Mouse (Mus musculus) CH12.LX (cell line): ENCODE measurements around the gene Gpnmb. TPM values are rescaled to one million over a fixed set of nuclear protein-coding genes. Genes with fewer than 3 reads are reported as not detected.

ENCODE experiments used
- DNase-seq: peaks from one replicate; pipeline ENCODE4 v3.0.0-alpha.2; 2013; ENCODE audit errors: extremely low read depth
- H3K27ac ChIP-seq: 2 replicates; pipeline ENCODE4 v1.5.1; 2012; ENCODE audit warnings: low read depth, mild to moderate bottlenecking, control low read depth, moderate library complexity; ENCODE audit not compliant: insufficient read depth
- H3K27me3 ChIP-seq: replicated peaks from 2 replicates; pipeline ENCODE3; 2012; ENCODE audit warnings: inconsistent platforms
- H3K36me3 ChIP-seq, 2 experiments: replicated peaks in 1 of 2; 2 replicates each; pipeline versions ENCODE3 to v1.6.1; 2012; ENCODE audit warnings: inconsistent platforms in 1 of 2, low read length in 1 of 2, mild to moderate bottlenecking in 1 of 2, mixed read lengths in 1 of 2, moderate library complexity in 1 of 2; ENCODE audit not compliant: control insufficient read depth in 1 of 2, insufficient read depth in 1 of 2
- H3K4me1 ChIP-seq, 2 experiments: 2 replicates each; pipeline ENCODE4 v1.6.1; 2012; ENCODE audit warnings: inconsistent platforms in 1 of 2, moderate library complexity in 1 of 2; ENCODE audit not compliant: insufficient read depth in 2 of 2, control insufficient read depth in 1 of 2
- H3K4me2 ChIP-seq: 2 replicates; pipeline ENCODE4 v1.6.1; 2012; ENCODE audit warnings: low read depth, mild to moderate bottlenecking, control low read depth; ENCODE audit not compliant: poor library complexity, insufficient read depth, severe bottlenecking
- H3K4me3 ChIP-seq, 3 experiments: fragments of 150-350 bp in 1 of 3; sonication (generic) in 1 of 3; replicated peaks in 1 of 3; 2 replicates each; pipeline versions ENCODE3 to v1.5.1; 2011 to 2012; ENCODE audit warnings: low read depth in 2 of 3, low read length in 2 of 3, mild to moderate bottlenecking in 2 of 3, moderate library complexity in 2 of 3, control low read depth in 1 of 3, improper control_type of control experiment in 1 of 3, inconsistent platforms in 1 of 3, mixed read lengths in 1 of 3; ENCODE audit not compliant: poor library complexity in 1 of 3
- H3K79me2 ChIP-seq: replicated peaks from 2 replicates; pipeline ENCODE4 v1.6.1; 2012; ENCODE audit warnings: mild to moderate bottlenecking, moderate library complexity; ENCODE audit not compliant: control insufficient read depth, poor library complexity, insufficient read depth, severe bottlenecking; ENCODE audit errors: extremely low read depth
- H3K9ac ChIP-seq: 2 replicates; pipeline ENCODE4 v1.6.1; 2012; ENCODE audit warnings: low read depth, mild to moderate bottlenecking, control low read depth, moderate library complexity; ENCODE audit not compliant: insufficient read depth
- H3K9me3 ChIP-seq: replicated peaks from 2 replicates; pipeline ENCODE3; 2012; ENCODE audit warnings: low read length, inconsistent platforms, mixed read lengths
- CHD2 ChIP-seq: IDR thresholded peaks from 2 replicates; pipeline ENCODE4 v1.6.1; 2011; ENCODE audit warnings: low read length, improper control_type of control experiment
- CTCF ChIP-seq, 2 experiments: IDR thresholded peaks in 1 of 2; conservative IDR thresholded peaks in 1 of 2; 2 replicates each; pipeline ENCODE4 v1.5.1; 2011 to 2012; ENCODE audit warnings: low read depth in 2 of 2, low read length in 2 of 2, improper control_type of control experiment in 1 of 2, inconsistent platforms in 1 of 2, mild to moderate bottlenecking in 1 of 2, moderate library complexity in 1 of 2
- ELF1 ChIP-seq: IDR thresholded peaks from 2 replicates; pipeline ENCODE4 v1.6.1; 2014; ENCODE audit warnings: low read depth, mild to moderate bottlenecking, inconsistent platforms, low read length, improper control_type of control experiment
- ETS1 ChIP-seq: conservative IDR thresholded peaks from 2 replicates; pipeline ENCODE4 v1.6.1; 2012; ENCODE audit warnings: low read depth, mild to moderate bottlenecking, inconsistent platforms, low read length, improper control_type of control experiment, moderate library complexity
- GABPA ChIP-seq: IDR thresholded peaks from 2 replicates; pipeline ENCODE4 v1.6.1; 2012; ENCODE audit warnings: low read depth, low read length, improper control_type of control experiment, inconsistent platforms; ENCODE audit not compliant: insufficient replicate concordance
- IRF4 ChIP-seq: IDR thresholded peaks from 2 replicates; pipeline ENCODE4 v1.6.1; 2014; ENCODE audit warnings: low read depth, mild to moderate bottlenecking, inconsistent platforms, low read length, improper control_type of control experiment
- JUN ChIP-seq: IDR thresholded peaks from 2 replicates; pipeline ENCODE4 v1.6.1; 2011; ENCODE audit warnings: low read depth, mild to moderate bottlenecking, low read length, improper control_type of control experiment, moderate library complexity; ENCODE audit not compliant: insufficient read depth
- MAFK ChIP-seq: IDR thresholded peaks from 2 replicates; pipeline ENCODE4 v1.6.1; 2011; ENCODE audit warnings: low read length, improper control_type of control experiment; ENCODE audit not compliant: insufficient replicate concordance
- MAX ChIP-seq: IDR thresholded peaks from 2 replicates; pipeline ENCODE4 v1.6.1; 2011; ENCODE audit warnings: low read length, improper control_type of control experiment
- MAZ ChIP-seq: IDR thresholded peaks from 2 replicates; pipeline ENCODE4 v1.6.1; 2012; ENCODE audit warnings: low read depth, mild to moderate bottlenecking, inconsistent platforms, low read length, improper control_type of control experiment, moderate library complexity
- MYC ChIP-seq: IDR thresholded peaks from 2 replicates; pipeline ENCODE4 v1.6.1; 2011; ENCODE audit warnings: low read depth, mild to moderate bottlenecking, improper control_type of control experiment, low read length
- NELFE ChIP-seq: IDR thresholded peaks from 2 replicates; pipeline ENCODE4 v1.6.1; 2011; ENCODE audit warnings: low read depth, low read length, improper control_type of control experiment
- PAX5 ChIP-seq: IDR thresholded peaks from 2 replicates; pipeline ENCODE4 v1.6.1; 2012; ENCODE audit warnings: low read length, inconsistent platforms, mixed read lengths
- POLR2A ChIP-seq: IDR thresholded peaks from 2 replicates; pipeline ENCODE4 v1.6.1; 2011; ENCODE audit warnings: low read depth, mild to moderate bottlenecking, improper control_type of control experiment, low read length
- SIN3A ChIP-seq: IDR thresholded peaks from 2 replicates; pipeline ENCODE4 v1.6.1; 2012; ENCODE audit warnings: low read length, improper control_type of control experiment, inconsistent platforms
- USF1 ChIP-seq: IDR thresholded peaks from 2 replicates; pipeline ENCODE4 v1.6.1; 2014; ENCODE audit warnings: low read depth, mild to moderate bottlenecking, inconsistent platforms, low read length, improper control_type of control experiment
- USF2 ChIP-seq: conservative IDR thresholded peaks from 2 replicates; pipeline ENCODE4 v1.6.1; 2011; ENCODE audit warnings: low read depth, low read length, improper control_type of control experiment
- ZMIZ1 ChIP-seq: IDR thresholded peaks from 2 replicates; pipeline ENCODE4 v1.6.1; 2012; ENCODE audit warnings: low read depth, mild to moderate bottlenecking, inconsistent platforms, low read length, improper control_type of control experiment
- dilution Hi-C: fragments of 300-500 bp; cut with MboI; formaldehyde crosslinking; loops from 2 replicates; pipeline ENCODE4 v1.14.3; 2020; ENCODE audit warnings: low sequenced_read_pairs; ENCODE audit not compliant: extremely low pct_unique_long_range_greater_than_20kb, extremely low pct_ligation_motif_present
- in situ Hi-C: fragments of 300-500 bp; cut with MboI; formaldehyde crosslinking; loops from 3 replicates; pipeline ENCODE4 v1.14.3; 2019; ENCODE audit warnings: low sequenced_read_pairs, low pct_ligation_motif_present, low pct_unique_long_range_greater_than_20kb, mixed read lengths
- polyA plus RNA-seq: library from polyadenylated mRNA; unstranded; fragments of >175 nt; gene quantifications from 2 replicates; pipeline ENCODE4 v1.2.1, GENCODE M21; 2012; ENCODE audit warnings: low read depth; ENCODE audit not compliant: insufficient read length
- total RNA-seq, 2 experiments: library from RNA; depleted of rRNA; stranded (reverse); fragments of 300-350 nt in 1 of 2; fragments of >200 nt in 1 of 2; gene quantifications; 2 replicates each; pipeline ENCODE4 v1.2.3; 2012 to 2014

Gene Gpnmb
- 0.08 TPM in 1 of 2 replicates, not detected in the other for total RNA-seq (2012; rRNA removed)
- not detected in 2 replicates for total RNA-seq (2014; rRNA removed)
- polyA plus RNA-seq: 0.24 TPM in 1 of 2 replicates, not detected in the other

DNA sequence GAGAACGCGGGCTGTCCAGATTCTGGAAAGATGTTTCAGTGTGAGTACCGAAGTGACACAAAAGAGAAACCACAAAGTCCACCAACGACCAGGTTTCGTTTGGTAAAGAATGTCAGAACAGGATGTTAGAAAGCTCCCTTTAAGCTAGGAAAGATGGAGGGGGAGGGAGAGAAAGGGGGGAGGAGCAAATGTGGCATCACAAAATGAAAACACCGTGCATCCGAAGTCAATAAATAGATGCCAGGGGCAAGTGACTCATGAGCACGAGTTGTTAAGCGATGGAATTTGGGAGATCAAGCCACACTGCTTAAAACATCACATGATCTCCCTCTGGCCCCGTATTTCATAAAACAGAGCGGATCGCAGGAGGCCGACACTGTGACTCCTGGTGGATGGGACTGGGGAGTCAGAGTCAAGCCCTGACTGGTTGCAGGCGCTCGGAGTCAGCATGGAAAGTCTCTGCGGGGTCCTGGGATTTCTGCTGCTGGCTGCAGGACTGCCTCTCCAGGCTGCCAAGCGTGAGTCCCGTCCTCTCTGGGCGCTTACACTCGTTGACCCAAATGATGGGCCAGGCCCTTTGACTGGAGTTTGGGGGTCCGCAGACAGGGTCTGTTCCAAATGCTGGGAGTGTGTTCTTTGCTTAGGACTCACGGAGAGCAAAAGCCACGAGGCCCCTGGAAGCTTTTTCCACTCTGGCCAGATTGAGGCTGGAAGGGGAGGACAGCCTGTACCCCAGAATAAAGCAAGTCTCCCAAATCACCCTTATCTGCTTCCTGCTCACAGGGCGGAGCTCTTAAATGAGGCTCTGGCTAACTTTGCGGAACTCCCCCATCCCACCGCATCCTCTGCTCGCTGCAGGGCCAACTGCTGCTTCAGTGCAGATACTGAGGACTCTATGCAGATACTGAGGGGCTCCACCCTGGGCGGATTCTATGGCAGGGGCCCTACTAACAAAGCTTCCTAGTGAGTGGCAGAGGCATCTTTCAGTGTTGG lies at the start of gene Gpnmb:
Gpnmb (plus strand) TSS at position 272 of the 993 bp plus-strand sequence.
- no peaks in the 10 kb centered on the region for H3K36me3 ChIP-seq
- peak within 1 kb of the TSS in 1 of 3 experiments; percentile 7 for H3K4me3 ChIP-seq
- H3K27me3 ChIP-seq: no peaks in the 10 kb centered on the region
- no peaks in the 10 kb centered on the region for H3K9me3 ChIP-seq
- no peak for TF ChIP-seq CTCF (conservative IDR thresholded peaks at IDR 0.05 in 1 of 2, IDR thresholded peaks at IDR 0.05 in 1 of 2; ENCODE audit: low read depth in 2 of 2, low read length in 2 of 2)
- TF ChIP-seq MAX: no peak
- no peak for TF ChIP-seq USF1
- no peak for TF ChIP-seq POLR2A
- TF ChIP-seq MYC: no peak
- H3K79me2 ChIP-seq: no peaks in the 10 kb centered on the region
- dilution Hi-C loops: no loop called here
- in situ Hi-C loops: no loop called here
- DNase-seq: no peak
- H3K4me1 ChIP-seq: peaks cover 9 to 14% of the 10 kb centered on the region in 2 experiments
- H3K4me2 ChIP-seq: peak within 1 kb of the TSS; percentile 64
- no peak within 1 kb of the TSS for H3K9ac ChIP-seq
- H3K27ac ChIP-seq: no peak within 1 kb of the TSS

- no peak overlapping the region for H3K4me3 ChIP-seq
- no peaks in the 10 kb centered on the region for H3K4me1 ChIP-seq
- TF ChIP-seq GABPA (no peak), NELFE (no peak)
- no peaks in the 10 kb centered on the region for H3K36me3 ChIP-seq
- dilution Hi-C loops: no loop called here
- no peak overlapping the region for H3K4me2 ChIP-seq
- no peaks in the 10 kb centered on the region for H3K9me3 ChIP-seq
- no peaks in the 10 kb centered on the region for H3K79me2 ChIP-seq
- peaks cover 1% of the 10 kb centered on the region for H3K27me3 ChIP-seq
- H3K9ac ChIP-seq: no peak overlapping the region
- H3K27ac ChIP-seq: no peak overlapping the region
- in situ Hi-C loops: no loop called here
- no peak for DNase-seq
Measured at GRCm38 (mm10) chr6:48989971-48990370, 46.4 kb upstream of the Gpnmb start.

- Histone ChIP-seq H3K4me3 (no peak overlapping the region), H3K36me3 (no peaks in the 10 kb centered on the region), H3K4me2 (no peak overlapping the region), H3K79me2 (no peaks in the 10 kb centered on the region), H3K9ac (no peak overlapping the region), H3K27me3 (peaks cover 3% of the 10 kb centered on the region), H3K4me1 (no peaks in the 10 kb centered on the region), H3K27ac (no peak overlapping the region), H3K9me3 (no peaks in the 10 kb centered on the region)
- dilution Hi-C loops (no loop called here), in situ Hi-C loops (no loop called here)
- DNase-seq: no peak
- no peak for TF ChIP-seq MAFK
- TF ChIP-seq PAX5: no peak
- no peak for TF ChIP-seq JUN
- TF ChIP-seq USF2: no peak
- no peak for TF ChIP-seq ELF1
- TF ChIP-seq MAZ: no peak
- TF ChIP-seq IRF4: no peak
- no peak for TF ChIP-seq CTCF (conservative IDR thresholded peaks at IDR 0.05 in 1 of 2, IDR thresholded peaks at IDR 0.05 in 1 of 2; ENCODE audit: low read depth in 2 of 2, low read length in 2 of 2)
- no peak for TF ChIP-seq ETS1
- no peak for TF ChIP-seq CHD2
- no peak for TF ChIP-seq SIN3A
- no peak for TF ChIP-seq ZMIZ1
Measured at GRCm38 (mm10) chr6:48991991-48992390, 44.4 kb upstream of the Gpnmb start.
